Mouse (Mus musculus) hematopoietic stem cell, adult 5-6 weeks (primary cell): ENCODE results near the gene Recql5. TPM values are rescaled to one million over a fixed set of nuclear protein-coding genes. Genes with fewer than 3 reads are reported as not detected.

Experiments used
- ATAC-seq, 2 experiments: fragments of 125-278 bp in 1 of 2; replicated peaks in 1 of 2; 2 replicates each; pipeline ENCODE4 v1.8.0; 2016 to 2017; ENCODE audit warnings: inconsistent platforms in 2 of 2, mild to moderate bottlenecking in 2 of 2, moderate number of reproducible peaks in 2 of 2, low read depth in 1 of 2, moderate TSS enrichment in 1 of 2; ENCODE audit not compliant: low FRiP score in 2 of 2, poor library complexity in 2 of 2, severe bottlenecking in 2 of 2, insufficient read depth in 1 of 2, low TSS enrichment in 1 of 2
- total RNA-seq: library from RNA; stranded (forward); fragments of 172-1452, 232-1000 nt; gene quantifications from 2 replicates; pipeline ENCODE4 v1.2.3, GENCODE M21; 2017

Recql5 gene
- total RNA-seq, 1 experiment from 2014 or later = 13.6 TPM

GRCm38 (mm10) chr11:115844240-115844639 lies 89.0 kb downstream of the Recql5 start:
- ATAC-seq = no peak

- ATAC-seq = no peak
Observed at GRCm38 (mm10) chr11:115843891-115844239, 89.4 kb downstream of the Recql5 start.

- ATAC-seq = no peak
Observed at GRCm38 (mm10) chr11:115843141-115843890, 90.0 kb downstream of the Recql5 start.

Other genes with a start within 250 kb of the Recql5 start
- gene Grb2, start 224.9 kb downstream of the Recql5 start, total RNA-seq = 38.1 and 93.3 TPM in 2 replicates
- 10.9 and 33.5 TPM in 2 replicates for gene Tmem94, start 168.0 kb downstream of the Recql5 start, total RNA-seq
- 3.7 and 5.0 TPM in 2 replicates for gene Caskin2, start 119.8 kb downstream of the Recql5 start, total RNA-seq
- gene Tsen54, start 118.8 kb downstream of the Recql5 start, total RNA-seq = 23.5 and 28.7 TPM in 2 replicates
- gene Llgl2, start 109.4 kb downstream of the Recql5 start, total RNA-seq = 5.9 and 6.5 TPM in 2 replicates
- 0.60 and 0.75 TPM in 2 replicates for gene Myo15b, start 75.1 kb downstream of the Recql5 start, total RNA-seq
- 7.3 and 32.0 TPM in 2 replicates for gene Smim5, start 33.5 kb downstream of the Recql5 start, total RNA-seq
- 3.8 and 6.6 TPM in 2 replicates for gene Smim6, start 21.5 kb downstream of the Recql5 start, total RNA-seq
- 116 and 170 TPM in 2 replicates for gene Sap30bp, start 195 bp downstream of the Recql5 start, total RNA-seq
- gene Itgb4, start 41.2 kb upstream of the Recql5 start, total RNA-seq = 0.56 and 5.8 TPM in 2 replicates
- 32.4 and 36.0 TPM in 2 replicates for gene Galk1, start 79.2 kb upstream of the Recql5 start, total RNA-seq
- 997 and 1,138 TPM in 2 replicates for gene H3f3b, start 94.5 kb upstream of the Recql5 start, total RNA-seq
- 19.1 and 19.9 TPM in 2 replicates for gene Unk, start 96.8 kb upstream of the Recql5 start, total RNA-seq
- gene Unc13d, start 144.5 kb upstream of the Recql5 start, total RNA-seq = 33.5 and 42.0 TPM in 2 replicates
- 38.6 and 44.8 TPM in 2 replicates for gene Wbp2, start 153.5 kb upstream of the Recql5 start, total RNA-seq
- gene Trim47, start 193.7 kb upstream of the Recql5 start, total RNA-seq = 18.2 and 21.3 TPM in 2 replicates
- 9.1 TPM in 2 replicates for gene Trim65, start 197.7 kb upstream of the Recql5 start, total RNA-seq
- 17.8 and 19.8 TPM in 2 replicates for gene Mrpl38, start 205.4 kb upstream of the Recql5 start, total RNA-seq
- 17.6 and 46.2 TPM in 2 replicates for gene Fbf1, start 234.7 kb upstream of the Recql5 start, total RNA-seq